Mouse (Mus musculus) E14TG2a.4 (cell line): Measurements from ENCODE around the gene Hsf5.

Experiments used
- CTCF ChIP-seq: conservative IDR thresholded peaks from 2 replicates; pipeline ENCODE4 v1.5.1; 2014; ENCODE audit warnings: low read length
- NANOG ChIP-seq: IDR thresholded peaks from 2 replicates; pipeline ENCODE4 v1.6.1; 2014; ENCODE audit warnings: borderline replicate concordance, low read length, mixed read lengths
- POU5F1 ChIP-seq: IDR thresholded peaks from 2 replicates; pipeline ENCODE4 v1.6.1; 2014; ENCODE audit warnings: low read length, borderline replicate concordance

- TF ChIP-seq CTCF = no peak
- TF ChIP-seq POU5F1 = no peak
- TF ChIP-seq NANOG = no peak
These were observed 6.2 kb downstream of the Hsf5 start for GRCm38 (mm10) chr11:87623160-87623559.
